ENCODE assay signal across 15 mouse cellular contexts in the genomic region with DNA sequence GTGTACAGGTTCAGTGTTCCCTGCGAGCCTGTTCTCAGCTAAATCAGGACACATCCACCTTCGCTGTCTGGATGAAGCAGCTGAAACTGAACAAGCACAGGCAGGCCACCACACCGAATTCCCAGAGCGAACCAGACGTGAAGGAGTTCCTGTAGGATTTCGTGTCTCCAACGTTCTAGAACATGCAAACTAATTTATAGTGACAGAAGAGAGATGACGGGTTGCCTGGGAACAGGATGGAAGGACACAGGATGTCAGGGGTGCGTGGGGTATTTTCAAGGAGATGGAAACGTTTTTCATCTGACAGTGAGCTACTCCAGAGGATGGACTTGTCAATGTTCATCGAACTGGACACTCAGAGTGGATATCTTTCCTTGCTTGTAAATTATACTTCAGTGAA. TPM values are rescaled to one million over a fixed set of nuclear protein-coding genes. Genes with fewer than 3 reads are reported as not detected.
"Had no signal": no experiment of that assay in that cellular context is flagged by ENCODE, and none has a peak within 500 bp of the region (broad histone marks: within the 10 kb centered on the region; RNA-seq: fewer than 3 reads in every experiment).

No protein-coding gene starts in this region.

- ATAC-seq: liver, postnatal 0 days; midbrain, embryonic 16.5 days had no signal

- H3K9me3 ChIP-seq: liver, embryonic 13.5 days; lung, embryonic 15.5 days; megakaryocyte, embryonic 14.5 days; neural tube, embryonic 12.5 days had no signal

- H3K27me3 ChIP-seq: neural tube, embryonic 12.5 days had no signal

- H3K36me3 ChIP-seq: liver, embryonic 13.5 days; lung, embryonic 15.5 days; neural tube, embryonic 12.5 days had no signal

- H3K9ac ChIP-seq: liver, embryonic 13.5 days; liver, postnatal 0 days; lung, embryonic 15.5 days; neural tube, embryonic 12.5 days had no signal

- DNase-seq: kidney, adult 8-10 months; kidney, postnatal 25 days; liver; liver, embryonic 13.5 days; liver, postnatal 0 days; lung, postnatal 14 days; right cerebral cortex, postnatal 14 days; thymus, postnatal 36 days had no signal

- H3K27ac ChIP-seq: left cerebral cortex, adult 2 months; liver, embryonic 13.5 days; lung, embryonic 15.5 days; macrophage had no signal

- H3K4me3 ChIP-seq: left cerebral cortex, adult 2 months; liver, embryonic 13.5 days; lung, embryonic 15.5 days; megakaryocyte, embryonic 14.5 days; neural tube, embryonic 12.5 days had no signal

- H3K4me2 ChIP-seq: liver, embryonic 13.5 days; lung, embryonic 15.5 days; neural tube, embryonic 12.5 days had no signal

RNA-seq across cellular contexts. Expression of a gene that starts 32.7 kb away (rescaled TPM):
- total RNA-seq: neutrophil, adult 5-6 weeks had no signal
- polyA plus RNA-seq: macrophage had no signal
